Mouse (Mus musculus): Measurements from ENCODE around the gene Oaz2.

Oaz2 gene

DNA sequence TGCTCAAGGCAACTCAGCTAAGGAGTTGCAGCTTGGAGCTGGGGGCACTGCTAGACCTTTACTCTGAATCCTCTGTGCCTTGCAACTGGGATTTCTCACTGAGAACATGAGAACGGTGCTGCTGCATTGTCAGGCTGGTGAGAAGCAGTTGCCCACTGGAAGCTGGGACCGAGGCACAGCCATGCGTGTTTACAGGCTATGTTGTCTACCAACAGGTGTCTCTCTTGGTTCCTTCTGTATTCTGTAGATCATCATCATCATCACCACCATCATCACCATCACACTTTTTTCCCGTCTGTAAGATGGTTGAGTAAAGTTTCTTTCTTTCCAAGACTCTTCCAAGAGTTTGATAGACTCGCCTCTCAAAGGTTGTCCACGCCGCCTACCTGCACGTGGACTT is at the start of gene Oaz2:
TSS of gene Oaz2 (plus strand) at position 301 of the 400 bp plus-strand sequence.
- DNase-seq (ENCODE audit: low read depth in 1 of 2, low spot score in 2 of 2): no peak

DNA sequence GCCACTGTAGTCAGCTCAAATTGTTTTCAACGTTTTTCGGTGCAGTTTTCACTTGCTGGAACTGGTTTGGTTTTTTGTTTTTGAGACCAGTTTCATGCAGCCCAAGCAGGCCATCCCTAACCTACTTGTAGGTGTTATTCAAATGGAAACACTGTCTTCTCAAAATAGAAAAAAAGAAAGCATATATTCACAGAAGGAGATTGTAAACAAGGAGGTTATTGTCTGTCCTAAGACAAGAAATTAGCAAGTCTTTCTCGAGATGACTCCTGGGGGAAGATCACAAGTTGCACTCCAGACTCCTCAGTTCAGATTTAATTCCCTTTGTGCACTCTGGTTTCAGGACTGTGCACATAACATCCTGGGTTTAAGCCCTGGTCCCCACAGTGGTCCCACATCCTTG is 48.5 kb upstream of the Oaz2 start:
- DNase-seq (ENCODE audit: low read depth in 1 of 2, low spot score in 2 of 2): no peak

DNA sequence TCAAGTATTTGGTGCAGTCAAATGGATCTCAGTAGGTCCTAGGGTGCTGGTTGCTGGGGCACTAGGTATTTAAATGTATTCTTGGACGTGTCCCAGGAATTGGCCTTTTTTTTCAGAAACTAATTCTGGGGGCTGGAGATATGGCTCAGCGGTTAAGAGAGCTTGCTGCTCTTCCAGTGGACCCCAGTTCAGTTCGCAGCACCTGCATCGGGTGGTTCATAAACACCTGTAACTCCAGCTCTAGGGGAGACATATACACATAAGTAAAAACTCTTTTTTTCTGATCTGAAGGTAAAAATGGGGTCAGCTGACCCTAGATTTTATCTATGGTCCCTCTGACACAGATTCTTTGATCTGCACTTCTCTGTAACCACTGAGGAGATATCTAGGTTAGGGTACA is 46.6 kb upstream of the Oaz2 start:
- DNase-seq (ENCODE audit: low read depth in 1 of 2, low spot score in 2 of 2): no peak

DNA sequence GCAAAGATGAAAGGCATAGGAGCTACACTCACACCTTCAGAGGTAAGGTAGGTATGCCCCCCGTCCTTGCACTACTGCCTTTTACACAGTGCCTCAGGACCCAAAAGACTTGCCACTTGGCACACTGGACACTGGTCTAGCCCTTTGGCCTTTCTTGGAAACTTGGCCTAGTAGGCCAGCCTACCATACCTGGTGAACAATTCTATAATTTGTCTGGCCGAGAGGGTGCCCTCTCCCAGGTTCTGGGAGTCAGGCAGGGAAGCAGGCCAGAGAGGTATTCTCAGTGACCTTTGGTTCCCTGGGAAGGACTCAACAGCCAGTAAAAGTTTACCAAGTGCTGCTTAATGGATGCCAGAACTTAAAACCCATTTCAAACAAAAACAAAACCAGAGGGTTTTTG is 46.1 kb upstream of the Oaz2 start:
- no peak for DNase-seq (ENCODE audit: low read depth in 1 of 2, low spot score in 2 of 2)

DNA sequence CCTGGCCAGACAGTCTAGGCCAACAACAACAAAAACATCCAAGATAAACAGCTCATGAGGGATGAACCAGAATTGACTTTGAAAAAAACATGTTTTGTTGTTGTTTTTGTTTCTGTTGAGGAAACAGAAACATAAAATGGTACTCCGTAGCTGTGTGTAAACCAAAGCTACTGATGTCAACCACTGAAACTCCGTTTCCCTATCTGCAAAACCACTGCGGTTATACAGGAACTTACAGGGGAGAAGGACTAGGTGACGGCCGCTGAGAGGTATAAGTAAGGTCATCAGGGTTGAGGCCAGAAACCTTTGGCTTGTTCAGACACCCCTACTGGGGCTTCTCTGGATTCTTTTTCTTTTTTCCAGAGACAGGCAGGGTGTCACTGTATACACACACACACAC is 45.0 kb upstream of the Oaz2 start:
- no peak for DNase-seq (ENCODE audit: low read depth in 1 of 2, low spot score in 2 of 2)

DNA sequence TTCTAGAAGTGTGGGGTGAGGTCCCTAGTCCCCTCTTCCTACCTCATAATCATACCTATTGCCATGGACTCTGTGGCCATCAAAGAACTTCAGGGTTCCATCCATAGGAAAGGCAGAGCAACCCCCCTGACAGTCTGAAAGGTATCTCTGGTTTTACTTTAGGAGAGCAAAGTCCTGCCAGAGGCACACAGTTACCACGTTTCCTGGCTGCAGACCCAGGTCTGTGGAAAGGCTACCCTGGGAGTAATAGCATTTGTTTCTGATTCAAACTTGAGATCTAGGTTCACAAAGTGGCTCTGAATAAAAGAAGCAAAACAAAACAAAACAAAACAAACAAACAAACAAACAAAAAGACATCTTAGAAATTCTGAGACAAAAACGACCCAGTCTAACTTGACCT is 43.5 kb upstream of the Oaz2 start:
- DNase-seq (ENCODE audit: low read depth in 1 of 2, low spot score in 2 of 2): no peak

DNA sequence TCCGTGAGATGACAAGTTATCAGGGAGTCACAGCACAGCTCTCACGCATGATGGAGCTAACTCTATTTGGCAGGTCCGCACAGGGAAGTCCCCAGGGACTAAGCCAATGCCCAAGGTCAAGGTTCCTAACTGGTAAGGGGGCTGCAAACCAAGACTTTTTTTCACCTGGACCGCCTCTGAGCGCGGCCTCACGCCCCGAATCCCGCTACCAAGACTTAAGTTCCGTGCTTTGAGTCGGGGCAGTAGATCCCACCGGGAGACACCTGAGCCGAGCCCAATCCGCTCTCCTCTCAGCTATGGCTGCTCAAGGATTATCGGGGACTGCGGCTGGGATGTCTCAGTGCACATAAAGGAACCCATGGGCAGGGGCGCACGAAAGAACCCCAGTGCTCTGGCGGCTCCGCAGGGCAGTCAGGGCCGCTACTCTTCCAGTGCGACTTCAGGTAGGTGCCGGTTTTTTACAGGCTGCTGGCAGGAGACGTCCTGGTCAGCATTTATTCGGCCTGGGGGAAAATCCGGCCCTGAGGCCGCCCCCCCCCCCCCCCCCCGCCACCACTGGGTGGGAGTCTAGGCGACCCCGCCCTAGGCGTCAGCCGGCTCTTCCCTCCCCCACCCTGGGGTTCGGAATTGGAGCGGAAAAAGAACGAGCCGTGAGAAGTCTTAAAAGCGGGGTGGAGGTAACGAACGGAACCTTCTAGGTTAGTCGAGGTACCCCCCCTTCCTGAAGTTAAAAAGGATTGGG is 38.6 kb upstream of the Oaz2 start, which contains the start of gene Rbpms2:
TSS of gene Rbpms2 (plus strand) at position 624 of the 742 bp plus-strand sequence.
- no peak for DNase-seq (ENCODE audit: low read depth in 1 of 2, low spot score in 2 of 2)

DNA sequence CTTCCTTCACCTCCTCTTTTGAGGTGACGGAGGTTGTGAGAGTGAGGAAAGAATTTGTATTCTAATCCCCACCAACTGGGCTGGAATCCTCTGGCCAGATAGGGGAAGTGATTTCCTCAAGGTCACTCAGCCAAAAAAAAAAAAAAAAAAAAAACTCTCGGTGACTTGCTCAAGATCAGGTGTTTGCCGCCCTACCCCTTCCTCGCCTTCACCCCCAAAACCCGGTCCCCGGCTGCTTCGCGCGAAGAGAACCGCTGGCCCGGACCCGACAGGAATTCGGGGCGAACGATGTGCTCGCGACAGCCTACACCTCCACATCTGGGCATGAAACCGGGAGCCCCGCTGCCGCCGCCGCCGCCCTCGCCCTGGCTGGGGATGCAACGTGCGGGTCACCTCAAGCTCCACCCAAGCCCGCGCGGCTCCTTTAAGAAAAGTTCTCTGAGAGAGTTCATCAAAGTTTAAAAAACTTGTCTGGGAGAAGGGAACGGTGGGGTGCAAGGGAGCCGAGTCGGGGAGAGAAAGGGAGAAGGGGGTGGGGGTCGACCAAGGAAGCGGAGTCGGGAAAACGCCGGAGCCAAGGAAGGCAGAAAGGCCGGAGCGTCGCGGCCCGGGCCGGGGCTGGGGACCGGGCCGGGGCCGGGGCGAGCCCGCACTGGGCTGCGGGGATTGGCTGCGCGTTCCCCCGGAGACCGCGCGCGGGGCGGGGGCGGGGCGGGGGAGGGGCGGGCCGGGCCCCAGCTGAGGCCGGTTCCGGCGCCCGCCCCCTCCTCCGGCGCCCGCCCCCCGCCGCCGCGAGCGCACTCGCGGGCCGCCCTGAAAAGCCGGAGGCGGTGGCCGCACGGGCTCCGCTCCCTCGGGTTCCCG is 37.8 kb upstream of the Oaz2 start:
- no peak for DNase-seq (ENCODE audit: low read depth in 1 of 2, low spot score in 2 of 2)

DNA sequence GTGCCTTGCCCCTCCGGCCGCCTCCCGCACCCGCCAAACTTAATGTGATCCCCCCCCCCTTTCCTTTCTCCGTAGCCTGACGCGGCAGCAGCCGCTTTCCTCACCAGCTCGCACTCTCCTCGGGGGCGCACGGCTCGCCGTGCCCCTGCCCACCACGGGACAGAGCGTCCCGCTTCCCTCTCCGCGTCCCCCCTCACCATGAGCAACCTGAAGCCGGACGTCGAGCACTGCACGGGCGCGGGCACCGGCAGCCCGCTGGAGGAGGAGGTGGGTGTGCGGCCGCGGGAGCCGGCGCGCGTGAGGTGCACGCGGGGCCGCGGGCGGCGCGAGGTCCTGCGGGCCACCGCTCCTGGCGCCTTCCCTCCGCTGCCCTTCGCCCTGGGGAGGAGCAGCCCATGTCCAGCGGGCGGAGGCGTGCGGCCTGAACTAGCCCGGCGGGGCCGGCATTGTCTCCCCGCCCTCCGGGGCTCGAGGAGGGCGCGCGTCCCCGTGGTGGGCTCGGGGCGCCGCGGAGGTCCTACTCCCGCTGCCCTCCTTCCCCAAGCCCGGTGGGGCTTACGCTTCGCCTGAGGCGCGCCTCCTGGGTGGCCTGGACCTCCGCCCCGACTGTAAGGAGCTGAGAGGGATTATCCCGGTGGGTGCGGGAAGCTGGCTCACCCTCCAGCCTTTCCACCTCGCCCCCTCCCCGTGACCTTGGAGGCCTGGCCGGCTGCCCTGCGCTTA is 37.0 kb upstream of the Oaz2 start:
- DNase-seq (ENCODE audit: low read depth in 1 of 2, low spot score in 2 of 2): no peak

DNA sequence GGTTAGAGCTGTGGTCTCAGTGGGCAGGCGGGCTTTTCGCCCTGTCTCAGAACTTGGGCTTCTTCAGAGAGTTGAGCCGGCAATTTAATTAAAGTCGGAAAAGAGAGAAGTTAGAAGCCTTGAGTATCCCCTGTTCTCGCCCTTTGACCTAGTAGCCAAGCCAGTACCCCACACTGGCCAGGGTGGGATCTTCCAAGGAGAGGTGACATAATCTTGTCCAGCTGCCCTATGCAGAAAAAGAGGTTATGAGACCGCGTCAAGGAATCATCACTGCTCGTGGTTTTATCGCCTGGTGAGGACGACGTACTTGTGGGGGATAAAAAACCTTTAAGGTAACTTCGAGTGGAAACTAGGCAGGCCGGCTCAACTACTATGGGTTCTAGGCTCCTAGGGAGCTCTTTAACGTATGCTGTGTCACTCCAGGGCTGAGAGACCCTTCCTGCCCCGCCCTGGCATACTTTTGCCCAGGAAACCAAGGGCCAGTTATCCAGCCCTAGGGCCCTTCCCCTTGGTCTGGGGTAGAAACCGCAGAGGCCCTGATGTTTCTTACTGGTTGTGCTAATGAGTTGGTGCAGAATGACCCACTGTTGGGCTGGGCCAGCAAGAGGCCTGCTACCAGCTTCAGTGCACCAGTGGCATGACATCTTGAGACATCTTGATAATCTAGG is 36.3 kb upstream of the Oaz2 start:
- DNase-seq (ENCODE audit: low read depth in 1 of 2, low spot score in 2 of 2): no peak

DNA sequence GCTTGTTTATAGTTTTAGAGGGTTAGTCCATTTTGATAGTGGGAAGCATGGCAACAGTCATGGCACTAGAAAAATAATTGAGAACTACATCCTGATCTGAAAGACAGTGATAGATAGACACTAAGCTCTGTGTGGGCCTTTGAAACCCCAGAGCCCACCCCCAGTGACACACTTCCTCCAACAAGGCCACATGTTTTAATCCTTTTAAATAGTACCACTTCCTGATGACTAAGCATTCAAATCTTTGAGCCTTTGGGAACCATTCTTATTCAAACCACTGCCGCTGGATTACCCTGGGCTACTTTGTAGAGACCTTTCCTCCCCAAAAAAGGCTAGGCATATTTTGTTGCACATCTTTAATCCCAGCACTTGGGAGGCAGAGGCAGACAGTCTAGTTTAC is 32.0 kb upstream of the Oaz2 start:
- no peak for DNase-seq (ENCODE audit: low read depth in 1 of 2, low spot score in 2 of 2)

DNA sequence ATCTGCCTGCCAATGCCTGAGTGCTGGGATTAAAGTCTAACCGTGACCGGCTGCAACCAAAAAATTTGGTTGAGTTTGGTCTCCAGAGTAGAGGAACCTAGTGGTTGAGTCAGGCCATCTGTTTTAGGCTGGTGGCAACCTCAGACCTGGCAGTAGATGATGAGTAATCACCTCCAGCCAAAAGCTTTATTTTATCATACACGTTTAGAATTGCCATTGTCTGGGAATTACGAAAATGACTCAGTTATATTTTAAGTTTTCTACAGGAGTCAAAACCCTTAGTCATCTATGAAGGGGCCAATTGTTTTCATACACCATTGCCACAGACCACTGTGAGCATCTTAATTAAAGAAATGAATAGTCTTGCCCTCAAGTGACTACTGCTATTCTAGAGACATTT is 30.9 kb upstream of the Oaz2 start:
- DNase-seq (ENCODE audit: low read depth in 1 of 2, low spot score in 2 of 2): no peak

DNA sequence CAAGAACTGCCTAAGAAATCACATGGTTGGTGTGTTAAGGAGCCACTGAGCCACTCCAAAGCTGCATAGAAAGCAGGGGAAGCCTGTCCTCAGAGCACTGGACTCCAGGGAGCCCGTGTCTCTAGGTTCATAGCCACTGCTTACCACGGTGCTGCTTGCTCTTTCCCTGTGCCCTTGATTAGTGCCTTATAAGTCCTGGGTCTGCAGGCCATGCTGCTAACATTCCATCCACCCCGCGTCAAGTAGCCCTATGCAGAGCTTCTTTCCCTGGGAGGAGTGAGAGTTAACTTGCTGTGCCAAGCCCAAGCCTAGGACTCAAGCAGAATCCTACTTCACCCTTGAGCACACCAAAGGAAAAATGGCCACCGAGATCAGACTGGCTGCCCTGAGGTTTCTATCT is 28.7 kb upstream of the Oaz2 start:
- no peak for DNase-seq (ENCODE audit: low read depth in 1 of 2, low spot score in 2 of 2)

DNA sequence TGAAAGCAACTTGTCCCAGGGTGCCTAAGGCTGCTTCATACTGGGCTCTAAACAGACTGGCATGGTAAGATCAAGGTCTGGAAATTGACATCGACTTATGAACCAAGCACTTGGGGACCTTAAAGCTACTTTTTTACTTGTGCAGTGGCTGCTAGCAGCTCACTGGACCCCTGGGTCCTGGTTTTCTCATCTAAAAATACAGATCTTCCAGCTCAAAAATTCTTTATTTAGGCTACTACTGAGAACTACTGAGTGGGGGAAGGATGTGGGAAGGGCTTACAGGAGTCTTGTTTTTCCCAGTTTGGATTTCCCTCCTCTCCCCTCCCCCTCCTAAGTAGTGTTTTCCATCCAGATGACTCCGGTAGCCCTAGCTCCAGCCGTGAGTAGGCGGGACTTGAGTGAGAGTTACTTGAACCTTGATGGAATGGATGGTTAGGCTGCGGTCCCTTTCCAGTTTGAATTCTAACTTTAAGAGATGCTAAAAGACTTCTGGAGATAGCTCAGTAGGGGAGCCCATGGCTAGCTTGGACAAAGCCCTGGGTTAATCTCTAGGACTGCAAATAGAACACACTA is 26.9 kb upstream of the Oaz2 start:
- DNase-seq (ENCODE audit: low read depth in 1 of 2, low spot score in 2 of 2): no peak

DNA sequence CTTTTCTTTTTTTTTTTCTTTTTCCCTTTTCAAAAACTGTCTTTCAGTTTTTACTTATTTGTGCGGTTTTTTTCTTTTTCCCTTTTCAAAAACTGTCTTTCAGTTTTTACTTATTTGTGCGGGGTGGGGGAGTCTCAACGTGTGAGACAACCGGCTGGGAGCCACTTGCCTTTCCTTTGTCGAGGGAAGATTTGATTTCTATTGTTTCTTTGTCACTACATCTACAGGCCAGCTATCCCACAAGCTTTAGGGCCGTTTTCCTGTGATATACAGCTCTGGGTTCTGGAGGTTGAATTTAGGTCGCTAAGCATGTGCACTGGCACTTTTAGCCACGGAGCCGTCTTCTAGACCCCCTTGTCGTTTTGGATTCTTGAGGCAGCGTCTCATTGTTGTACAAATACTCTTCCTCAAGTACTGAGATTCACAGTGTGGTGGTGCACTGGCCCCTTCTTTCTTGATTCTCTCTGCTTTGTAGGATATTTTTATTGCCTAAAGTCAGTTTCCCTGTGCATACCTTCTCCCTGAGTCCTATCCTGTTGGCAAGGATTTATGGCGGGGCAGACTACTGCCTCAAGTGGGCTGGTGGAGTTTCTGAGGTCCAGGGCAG is 26.3 kb upstream of the Oaz2 start:
- no peak for DNase-seq (ENCODE audit: low read depth in 1 of 2, low spot score in 2 of 2)

DNA sequence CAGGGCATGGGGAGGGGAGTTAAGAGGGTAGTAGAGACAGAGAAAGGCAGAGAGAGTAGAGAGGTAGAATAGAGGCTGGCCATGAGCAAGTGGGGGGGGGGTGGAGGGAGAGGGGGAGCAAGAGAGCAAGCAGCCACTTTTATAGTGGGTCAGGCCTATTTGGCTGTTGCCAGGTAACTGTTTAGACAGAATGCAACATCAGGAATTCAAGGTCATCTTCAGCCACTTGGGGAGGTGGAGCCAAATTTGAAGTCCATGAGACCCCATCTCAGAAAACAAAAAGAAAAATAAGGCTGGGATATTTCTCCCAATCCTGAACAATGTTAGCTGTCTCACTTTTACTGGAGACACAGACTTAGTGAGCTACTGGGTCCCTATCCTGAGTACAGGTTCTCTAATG is 25.3 kb upstream of the Oaz2 start:
- DNase-seq (ENCODE audit: low read depth in 1 of 2, low spot score in 2 of 2): no peak

DNA sequence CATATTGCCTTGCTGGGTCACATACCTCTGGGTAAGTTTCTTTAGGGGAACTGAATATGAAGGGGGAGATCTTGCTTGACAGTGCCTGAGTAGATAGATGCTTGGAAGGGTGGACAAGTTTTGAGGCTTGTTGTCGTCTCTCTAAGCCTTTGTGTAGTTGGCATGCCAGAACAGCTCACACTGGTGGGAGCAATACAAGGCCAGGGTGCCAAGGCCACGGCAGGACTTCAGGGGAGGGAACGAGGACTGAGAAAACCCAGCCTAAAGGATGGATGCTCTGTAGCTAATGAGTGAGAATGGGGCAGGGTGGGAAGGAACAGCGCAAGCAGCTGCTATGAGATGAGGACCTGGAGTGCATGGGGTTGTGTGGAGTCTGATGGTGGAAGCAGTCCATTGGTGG is 22.8 kb upstream of the Oaz2 start:
- DNase-seq (ENCODE audit: low read depth in 1 of 2, low spot score in 2 of 2): no peak

DNA sequence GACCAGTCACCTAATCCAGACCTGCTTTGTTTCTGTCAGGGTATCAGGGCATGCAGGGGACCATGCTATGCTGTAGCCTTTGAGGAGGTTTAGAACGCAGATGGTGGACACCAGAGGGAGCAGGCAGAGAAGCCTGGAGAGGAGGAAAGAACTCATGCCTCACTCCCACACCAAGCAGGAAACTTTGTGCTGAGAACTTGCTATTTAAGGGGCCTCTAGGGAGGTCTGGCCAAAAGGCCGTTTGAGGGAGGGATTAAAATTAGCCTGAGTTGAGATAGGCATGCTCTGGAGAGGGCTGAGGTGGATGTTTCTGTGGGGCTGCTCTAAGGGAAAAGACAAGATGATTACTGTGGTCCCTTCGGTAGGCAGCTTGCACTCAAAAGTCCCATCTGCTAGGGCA is 21.8 kb upstream of the Oaz2 start:
- DNase-seq (ENCODE audit: low read depth in 1 of 2, low spot score in 2 of 2): no peak

DNA sequence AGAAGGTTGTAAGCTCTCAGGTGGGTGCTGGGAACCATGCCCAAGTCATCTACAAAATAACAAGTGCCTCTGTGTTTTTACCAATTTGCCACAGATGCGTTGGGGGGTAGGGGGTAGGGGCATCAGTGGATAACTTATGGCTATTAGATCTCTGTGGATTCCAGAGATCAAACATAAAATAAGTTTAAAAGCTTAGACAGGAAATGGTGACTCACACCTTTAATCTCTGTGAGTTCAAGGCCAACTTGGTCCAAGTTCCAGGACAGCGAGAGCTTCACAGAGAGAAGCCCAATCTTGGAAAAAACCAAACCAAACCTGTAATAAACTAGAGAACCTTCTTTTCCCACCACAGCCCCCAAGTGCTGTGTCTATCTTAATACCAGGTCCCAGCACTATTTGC is 21.0 kb upstream of the Oaz2 start:
- no peak for DNase-seq (ENCODE audit: low read depth in 1 of 2, low spot score in 2 of 2)

DNA sequence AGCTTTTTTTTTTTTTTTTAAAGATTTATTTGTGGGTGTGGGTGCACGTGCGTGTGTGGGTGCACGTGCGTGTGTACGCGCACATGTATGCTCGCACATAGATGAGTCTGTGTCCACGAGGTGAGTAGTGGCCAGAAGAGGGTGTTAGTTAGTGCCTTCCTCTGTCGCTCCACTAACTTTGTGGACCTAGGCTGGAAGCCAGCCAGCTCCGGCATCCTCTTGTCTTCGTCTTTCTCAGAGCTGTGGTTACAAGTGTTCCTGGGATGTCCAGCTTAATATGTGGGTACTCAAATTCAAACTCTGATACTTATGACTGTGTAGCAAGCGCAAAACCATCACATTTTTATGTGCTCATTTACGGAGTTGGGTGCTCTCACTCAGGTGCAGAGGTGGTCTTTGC is 19.1 kb upstream of the Oaz2 start:
- no peak for DNase-seq (ENCODE audit: low read depth in 1 of 2, low spot score in 2 of 2)

DNA sequence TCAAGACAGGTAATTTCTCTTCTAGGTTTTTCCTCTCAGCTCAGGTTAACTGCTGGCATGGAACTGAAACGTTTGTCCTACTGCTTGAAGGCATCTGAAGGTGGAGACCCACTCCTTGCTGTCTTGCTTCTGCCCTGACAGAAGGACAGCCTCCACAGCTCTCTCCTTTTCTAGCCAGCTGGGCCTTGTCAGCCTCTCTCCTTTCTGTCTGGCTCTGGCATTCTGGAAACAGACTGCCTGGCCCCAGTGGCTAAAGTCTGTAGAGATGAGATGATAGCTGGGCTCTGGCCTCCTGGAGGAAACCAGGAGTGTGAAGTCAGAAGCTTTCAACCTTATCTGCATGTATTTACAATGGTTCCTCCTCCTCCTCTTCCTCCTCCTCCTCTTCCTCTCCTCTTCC is 17.8 kb upstream of the Oaz2 start:
- no peak for DNase-seq (ENCODE audit: low read depth in 1 of 2, low spot score in 2 of 2)
